Mouse (Mus musculus) heart, adult 2 months (tissue): Measurements from ENCODE around the gene Zswim8.

Experiments used
- CTCF ChIP-seq: fragments of 200-600 bp; IDR thresholded peaks from 2 replicates; pipeline ENCODE4 v1.8.1; 2022; ENCODE audit warnings: antibody characterized with exemption, mild to moderate bottlenecking, moderate library complexity
- EP300 ChIP-seq: fragments of 200-500 bp; IDR thresholded peaks from 2 replicates; pipeline ENCODE4 v1.6.1; 2011; ENCODE audit warnings: low read depth, low read length, control low read depth; ENCODE audit not compliant: insufficient read depth

- TF ChIP-seq CTCF (no peak), EP300 (no peak)
These were observed 11.4 kb upstream of the Zswim8 start for GRCm38 (mm10) chr14:20695761-20696520.
